Mouse (Mus musculus): ENCODE measurements around the gene Ctso.

- TF ChIP-seq CTCF (IDR thresholded peaks at IDR 0.05; ENCODE audit: control insufficient read depth, insufficient read depth, low read length): no peak
- no peak for TF ChIP-seq POLR2A (IDR thresholded peaks at IDR 0.05; ENCODE audit: borderline replicate concordance, control insufficient read depth, low read depth, low read length)
These were observed 49.2 kb downstream of the Ctso start for GRCm38 (mm10) chr3:81981576-81981975.
